Mouse (Mus musculus): ENCODE data around the gene Sub1. TPM values are rescaled to one million over a fixed set of nuclear protein-coding genes. Genes with fewer than 3 reads are reported as not detected.

Gene Sub1
- polyA plus RNA-seq, 1 experiment from 2014 or later = 460 TPM

DNA sequence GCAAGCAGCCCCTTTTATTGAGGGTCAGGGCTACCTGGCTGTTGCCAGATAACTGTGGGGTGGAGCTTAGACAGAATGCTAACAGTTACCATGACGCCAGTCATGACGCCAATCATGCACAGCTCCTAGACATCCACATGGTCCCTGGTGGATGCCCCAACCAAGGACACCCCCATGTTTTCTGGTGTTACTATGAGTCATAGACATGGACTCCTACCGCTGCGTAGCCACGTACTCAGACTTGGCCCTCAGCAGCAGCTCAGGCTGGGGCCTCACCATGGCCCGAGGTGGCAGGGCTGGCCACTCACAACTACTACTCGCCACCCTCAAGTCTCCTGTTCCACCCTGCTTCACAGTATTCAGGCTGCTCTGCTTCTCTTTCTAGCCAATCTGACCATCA is 45.6 kb downstream of the Sub1 start:
- Histone ChIP-seq H3K27ac (ENCODE audit: low read depth, low read length) (no peak overlapping the region), H3K27me3 (replicated peaks; ENCODE audit: control insufficient read depth, insufficient read depth, low read length) (no peaks in the 10 kb centered on the region), H3K9me3 (ENCODE audit: control insufficient read depth) (no peaks in the 10 kb centered on the region), H3K4me2 (replicated peaks; ENCODE audit: low read depth) (no peak overlapping the region), H3K9ac (ENCODE audit: low read depth, low read length) (no peak overlapping the region), H3K36me3 (ENCODE audit: control insufficient read depth, insufficient read depth) (no peaks in the 10 kb centered on the region), H3K4me1 (replicated peaks; ENCODE audit: control insufficient read depth, insufficient read depth, low read length) (no peaks in the 10 kb centered on the region), H3K4me3 (ENCODE audit: low read depth, low read length) (no peak overlapping the region)
- ATAC-seq = no peak
- WGBS = 93% methylated on average over 7 of the region's 7 CpGs
- no peak for TF ChIP-seq CTCF (IDR thresholded peaks at IDR 0.05; ENCODE audit: low read depth)

- no peak overlapping the region for H3K4me3 ChIP-seq (ENCODE audit: low read depth, low read length)
- no peaks in the 10 kb centered on the region for H3K9me3 ChIP-seq (ENCODE audit: control insufficient read depth)
- no peak overlapping the region for H3K4me2 ChIP-seq (replicated peaks; ENCODE audit: low read depth)
- no peak for ATAC-seq
- no peaks in the 10 kb centered on the region for H3K4me1 ChIP-seq (replicated peaks; ENCODE audit: control insufficient read depth, insufficient read depth, low read length)
- 89% methylated on average over 10 of the region's 10 CpGs for WGBS
- H3K27ac ChIP-seq (ENCODE audit: low read depth, low read length) = no peak overlapping the region
- H3K27me3 ChIP-seq (replicated peaks; ENCODE audit: control insufficient read depth, insufficient read depth, low read length) = no peaks in the 10 kb centered on the region
- no peaks in the 10 kb centered on the region for H3K36me3 ChIP-seq (ENCODE audit: control insufficient read depth, insufficient read depth)
- no peak overlapping the region for H3K9ac ChIP-seq (ENCODE audit: low read depth, low read length)
- no peak for TF ChIP-seq CTCF (IDR thresholded peaks at IDR 0.05; ENCODE audit: low read depth)
Observed at GRCm38 (mm10) chr15:11950144-11950543, 46.6 kb downstream of the Sub1 start.

DNA sequence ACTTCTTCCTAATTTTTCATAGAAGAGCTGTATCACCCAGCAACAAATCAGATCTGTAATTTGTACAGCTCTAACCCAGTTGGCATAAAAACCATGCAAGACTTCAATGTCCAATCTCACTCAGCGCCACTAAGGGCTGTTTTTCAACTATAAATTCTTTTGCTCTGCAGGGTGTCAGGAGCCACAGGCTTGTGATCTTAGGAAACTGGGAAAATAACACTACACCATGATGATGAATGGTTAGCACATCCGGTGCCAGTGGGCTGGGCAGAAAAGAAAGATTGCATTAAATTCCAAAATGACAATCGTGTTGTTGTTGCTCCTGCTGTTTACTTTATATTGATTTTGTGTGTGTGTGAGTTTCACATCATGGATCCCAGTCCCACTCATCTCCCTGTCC is 47.3 kb downstream of the Sub1 start:
- Histone ChIP-seq H3K4me2 (replicated peaks; ENCODE audit: low read depth) (no peak overlapping the region), H3K27ac (ENCODE audit: low read depth, low read length) (no peak overlapping the region), H3K4me1 (replicated peaks; ENCODE audit: control insufficient read depth, insufficient read depth, low read length) (no peaks in the 10 kb centered on the region), H3K27me3 (replicated peaks; ENCODE audit: control insufficient read depth, insufficient read depth, low read length) (no peaks in the 10 kb centered on the region), H3K4me3 (ENCODE audit: low read depth, low read length) (no peak overlapping the region), H3K9ac (ENCODE audit: low read depth, low read length) (no peak overlapping the region), H3K9me3 (ENCODE audit: control insufficient read depth) (no peaks in the 10 kb centered on the region), H3K36me3 (ENCODE audit: control insufficient read depth, insufficient read depth) (no peaks in the 10 kb centered on the region)
- 85% methylated on average over 3 of the region's 3 CpGs for WGBS
- no peak for TF ChIP-seq CTCF (IDR thresholded peaks at IDR 0.05; ENCODE audit: low read depth)
- ATAC-seq = no peak

DNA sequence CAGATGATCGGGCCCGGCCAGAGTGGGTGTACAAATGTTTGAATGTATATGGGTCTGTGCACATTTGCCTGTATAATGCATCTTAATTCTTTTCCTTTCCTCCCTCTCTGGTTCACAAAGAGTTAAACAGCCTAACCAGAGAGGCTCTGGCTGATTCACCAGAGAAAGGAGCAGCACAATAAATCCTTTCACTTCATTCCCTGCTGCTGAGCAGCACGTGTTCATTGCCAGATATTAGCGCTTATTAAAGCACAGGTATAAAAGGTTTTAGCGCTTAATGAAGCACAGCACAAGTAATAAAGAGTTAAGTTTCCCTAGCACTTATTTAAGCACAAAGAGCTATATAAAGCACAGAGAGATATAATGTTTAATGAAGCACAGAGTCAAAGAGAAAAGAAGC is 55.9 kb downstream of the Sub1 start:
- Histone ChIP-seq H3K4me2 (replicated peaks; ENCODE audit: low read depth) (no peak overlapping the region), H3K9me3 (ENCODE audit: control insufficient read depth) (no peaks in the 10 kb centered on the region), H3K36me3 (ENCODE audit: control insufficient read depth, insufficient read depth) (no peaks in the 10 kb centered on the region), H3K9ac (ENCODE audit: low read depth, low read length) (no peak overlapping the region), H3K27ac (ENCODE audit: low read depth, low read length) (no peak overlapping the region), H3K4me3 (ENCODE audit: low read depth, low read length) (no peak overlapping the region), H3K27me3 (replicated peaks; ENCODE audit: control insufficient read depth, insufficient read depth, low read length) (no peaks in the 10 kb centered on the region), H3K4me1 (replicated peaks; ENCODE audit: control insufficient read depth, insufficient read depth, low read length) (no peaks in the 10 kb centered on the region)
- no peak for TF ChIP-seq CTCF (IDR thresholded peaks at IDR 0.05; ENCODE audit: low read depth)
- 57% methylated on average over 5 of the region's 5 CpGs for WGBS
- no peak for ATAC-seq

Other genes with a start within 250 kb of the Sub1 start
- 3.8 and 4.4 TPM in 2 replicates for gene Npr3, start 89.7 kb downstream of the Sub1 start, polyA plus RNA-seq (2015; fragmentation: Nextera tagmentation; extraction: Ambion mirVana)
- 47.9 and 52.1 TPM in 2 replicates for gene Zfr, start 120.8 kb upstream of the Sub1 start, polyA plus RNA-seq (2015; fragmentation: Nextera tagmentation; extraction: Ambion mirVana)
- gene Mtmr12, start 208.0 kb upstream of the Sub1 start, polyA plus RNA-seq (2015; fragmentation: Nextera tagmentation; extraction: Ambion mirVana) = 6.6 and 7.0 TPM in 2 replicates

Measured in intestine, postnatal 0 days (tissue).